Mouse (Mus musculus) ES-Bruce4 (cell line): ENCODE measurements around the gene Gm17651. TPM values are rescaled to one million over a fixed set of nuclear protein-coding genes. Genes with fewer than 3 reads are reported as not detected.

ENCODE experiments used
- H3K27ac ChIP-seq: 2 replicates; pipeline ENCODE4 v1.5.1; 2012; ENCODE audit warnings: low read length, inconsistent platforms; ENCODE audit not compliant: insufficient read depth
- H3K27me3 ChIP-seq: 2 replicates; pipeline ENCODE4 v1.6.1; 2012; ENCODE audit warnings: mild to moderate bottlenecking, low read length, inconsistent platforms; ENCODE audit not compliant: control insufficient read depth, poor library complexity, insufficient read depth, severe bottlenecking
- H3K36me3 ChIP-seq: 2 replicates; pipeline ENCODE4 v1.6.1; 2012; ENCODE audit warnings: inconsistent platforms, mild to moderate bottlenecking, low read length, moderate library complexity; ENCODE audit not compliant: control insufficient read depth, poor library complexity, insufficient read depth, severe bottlenecking
- H3K4me1 ChIP-seq: one replicate; pipeline ENCODE4 v1.8.1; 2011; ENCODE audit warnings: low read length; ENCODE audit not compliant: control insufficient read depth, insufficient read depth
- H3K4me3 ChIP-seq: 2 replicates; pipeline ENCODE4 v1.5.1; 2011; ENCODE audit warnings: low read depth, mild to moderate bottlenecking, low read length
- H3K9ac ChIP-seq: 2 replicates; pipeline ENCODE4 v1.6.1; 2012; ENCODE audit warnings: low read depth, mild to moderate bottlenecking, inconsistent platforms; ENCODE audit not compliant: poor library complexity, severe bottlenecking
- H3K9me3 ChIP-seq: replicated peaks from 2 replicates; pipeline ENCODE4 v1.6.1; 2012; ENCODE audit warnings: mild to moderate bottlenecking, low read length, inconsistent platforms; ENCODE audit not compliant: control insufficient read depth, poor library complexity, insufficient read depth, severe bottlenecking
- CTCF ChIP-seq: IDR thresholded peaks from one replicate; pipeline ENCODE4 v1.8.1; 2011; ENCODE audit warnings: low read depth, low read length
- EP300 ChIP-seq: IDR thresholded peaks from 2 replicates; pipeline ENCODE4 v1.6.1; 2011; ENCODE audit warnings: low read depth, low read length; ENCODE audit not compliant: insufficient read depth
- POLR2A ChIP-seq: IDR thresholded peaks from one replicate; pipeline ENCODE4 v1.8.1; 2011; ENCODE audit warnings: low read length; ENCODE audit not compliant: insufficient read depth
- polyA plus RNA-seq: library from polyadenylated mRNA; stranded (reverse); fragments of >200 nt; gene quantifications from 2 replicates; pipeline ENCODE4 v1.2.4, GENCODE M21; 2011; ENCODE audit warnings: low read depth; ENCODE audit not compliant: missing spikeins, insufficient read depth, insufficient read length

Gene Gm17651
- polyA plus RNA-seq, 1 experiment, result not detected

GRCm38 (mm10) chr3:97705508-97705907 lies 31.0 kb upstream of the Gm17651 start:
- no peak overlapping the region for H3K27ac ChIP-seq
- no peaks in the 10 kb centered on the region for H3K36me3 ChIP-seq
- no peaks in the 10 kb centered on the region for H3K4me1 ChIP-seq
- no peaks in the 10 kb centered on the region for H3K27me3 ChIP-seq
- no peak overlapping the region for H3K9ac ChIP-seq
- no peak overlapping the region for H3K4me3 ChIP-seq
- TF ChIP-seq CTCF (no peak), EP300 (no peak), POLR2A (no peak)
- H3K9me3 ChIP-seq, result no peaks in the 10 kb centered on the region

DNA sequence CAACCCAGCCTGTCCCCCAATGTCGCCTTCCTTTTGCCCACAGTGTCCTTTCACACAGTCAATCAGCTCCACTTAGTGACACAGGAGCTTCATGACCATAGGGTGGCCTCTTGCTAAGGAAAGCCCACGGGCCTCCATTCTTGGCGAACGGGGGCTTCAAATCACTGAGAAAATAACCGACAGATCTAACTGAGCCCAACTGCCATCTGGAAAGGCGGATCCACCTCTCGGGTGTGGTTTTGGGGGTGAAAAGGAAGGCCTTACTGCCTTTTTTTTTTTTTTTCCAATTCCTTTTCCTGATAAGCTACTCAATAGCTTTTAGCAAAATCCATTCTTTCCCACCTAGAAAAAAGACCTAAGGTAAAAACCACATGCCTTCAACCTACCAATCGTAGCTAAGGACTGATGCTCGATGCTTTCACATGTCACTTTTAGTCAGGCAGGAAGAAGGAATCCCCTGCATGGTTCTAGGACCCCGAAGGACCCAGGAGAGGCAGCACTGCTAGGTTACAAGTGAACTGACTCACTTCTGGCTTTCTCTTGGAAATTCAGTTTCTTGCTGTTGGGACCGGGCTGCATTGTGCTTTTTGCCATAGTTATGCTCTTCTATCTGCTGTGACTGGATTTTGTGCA lies 28.1 kb upstream of the Gm17651 start:
- TF ChIP-seq EP300 (no peak), CTCF (no peak), POLR2A (no peak)
- H3K27ac ChIP-seq, result no peak overlapping the region
- H3K4me3 ChIP-seq, result no peak overlapping the region
- no peaks in the 10 kb centered on the region for H3K27me3 ChIP-seq
- H3K4me1 ChIP-seq, result no peaks in the 10 kb centered on the region
- H3K9me3 ChIP-seq, result no peaks in the 10 kb centered on the region
- no peak overlapping the region for H3K9ac ChIP-seq
- H3K36me3 ChIP-seq, result no peaks in the 10 kb centered on the region

GRCm38 (mm10) chr3:97701198-97701597 lies 26.7 kb upstream of the Gm17651 start:
- Histone ChIP-seq H3K27me3 (no peaks in the 10 kb centered on the region), H3K36me3 (no peaks in the 10 kb centered on the region), H3K9ac (no peak overlapping the region), H3K4me1 (no peaks in the 10 kb centered on the region), H3K4me3 (no peak overlapping the region), H3K27ac (no peak overlapping the region), H3K9me3 (no peaks in the 10 kb centered on the region)
- no peak for TF ChIP-seq POLR2A
- no peak for TF ChIP-seq EP300
- TF ChIP-seq CTCF, result no peak

GRCm38 (mm10) chr3:97699061-97699460 lies 24.6 kb upstream of the Gm17651 start:
- TF ChIP-seq CTCF (no peak), POLR2A (no peak), EP300 (no peak)
- Histone ChIP-seq H3K27me3 (no peaks in the 10 kb centered on the region), H3K9ac (no peak overlapping the region), H3K9me3 (no peaks in the 10 kb centered on the region), H3K4me1 (no peaks in the 10 kb centered on the region), H3K36me3 (no peaks in the 10 kb centered on the region), H3K4me3 (no peak overlapping the region), H3K27ac (no peak overlapping the region)

DNA sequence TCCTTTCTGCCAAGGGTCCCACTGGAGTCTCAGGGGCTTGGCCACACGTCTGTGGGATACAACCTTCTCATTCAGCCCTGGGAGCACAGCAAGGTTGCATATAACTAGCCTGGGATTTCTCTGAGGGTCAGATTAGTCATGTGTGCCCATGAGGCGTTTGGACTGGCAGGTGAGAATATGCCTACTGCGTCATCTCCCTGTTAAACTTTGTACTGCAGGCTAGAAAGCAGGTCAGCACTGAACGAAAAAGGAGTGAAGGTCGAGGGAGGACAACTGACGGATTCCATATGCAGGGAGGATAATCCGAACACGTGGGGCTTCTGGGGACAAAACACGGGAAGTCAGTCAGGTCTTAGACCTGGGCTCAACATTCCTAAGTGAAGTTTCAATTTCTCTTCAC lies 22.8 kb upstream of the Gm17651 start:
- Histone ChIP-seq H3K36me3 (no peaks in the 10 kb centered on the region), H3K9ac (no peak overlapping the region), H3K4me3 (no peak overlapping the region), H3K27me3 (no peaks in the 10 kb centered on the region), H3K27ac (no peak overlapping the region), H3K4me1 (peaks cover 2% of the 10 kb centered on the region), H3K9me3 (no peaks in the 10 kb centered on the region)
- no peak for TF ChIP-seq POLR2A
- TF ChIP-seq EP300, result no peak
- TF ChIP-seq CTCF, result no peak

- H3K4me3 ChIP-seq, result no peak overlapping the region
- H3K4me1 ChIP-seq, result peaks cover 2% of the 10 kb centered on the region
- H3K9ac ChIP-seq, result no peak overlapping the region
- H3K36me3 ChIP-seq, result no peaks in the 10 kb centered on the region
- no peak overlapping the region for H3K27ac ChIP-seq
- no peaks in the 10 kb centered on the region for H3K27me3 ChIP-seq
- H3K9me3 ChIP-seq, result no peaks in the 10 kb centered on the region
- TF ChIP-seq EP300 (no peak), CTCF (no peak), POLR2A (no peak)
These were observed 22.4 kb upstream of the Gm17651 start for GRCm38 (mm10) chr3:97696866-97697265.
